ENCODE assay signal across 9 mouse cellular contexts in the genomic region with DNA sequence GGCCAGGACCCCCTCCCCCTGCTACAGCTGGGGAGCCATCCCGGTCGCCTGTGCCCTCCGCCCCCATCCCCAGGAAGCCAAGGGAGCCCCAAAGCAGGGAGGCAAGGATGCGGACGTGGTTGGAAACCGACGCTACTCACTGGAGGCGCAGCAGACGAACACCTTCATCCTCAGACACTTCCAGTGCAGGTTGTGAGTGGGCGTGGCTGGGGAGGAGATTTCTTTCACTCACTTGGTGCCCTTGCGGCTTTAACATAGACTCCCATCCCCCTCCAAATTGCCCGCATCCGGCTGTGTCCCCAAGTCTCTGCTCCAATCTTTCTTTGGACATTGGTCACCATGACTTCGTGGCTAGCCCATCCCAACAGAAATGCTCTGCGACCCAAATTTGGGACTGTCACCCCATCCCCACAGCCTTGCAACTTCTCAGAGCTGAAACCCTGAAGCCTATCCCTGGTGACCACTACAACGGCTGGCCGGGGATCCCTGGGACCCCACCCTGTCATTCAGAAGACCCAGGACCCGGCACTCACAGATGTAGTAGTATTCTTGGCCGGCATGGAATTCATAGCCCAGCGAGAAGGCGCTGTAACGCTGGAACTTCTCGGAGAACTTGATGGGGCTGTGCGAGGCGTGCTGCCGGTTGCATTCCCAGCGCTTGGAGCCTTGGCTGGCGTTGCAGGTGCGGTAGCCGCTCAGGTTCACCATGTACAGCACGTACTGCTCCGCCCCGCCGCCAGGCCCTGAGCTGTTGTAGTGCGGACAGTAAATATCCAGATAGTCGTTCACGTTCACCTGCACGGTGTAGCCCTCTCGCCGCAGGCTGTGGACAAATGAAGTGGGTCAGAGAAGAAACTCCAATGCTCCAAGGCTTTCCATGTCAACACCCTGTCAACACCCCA. TPM values are rescaled to one million over a fixed set of nuclear protein-coding genes. Genes with fewer than 3 reads are reported as not detected.
A peak's percentile ranks its signal among the peaks of the same experiment; 100 is the strongest.
DNase-seq lines count a peak whose midpoint lies in the region; ATAC-seq lines count a peak whose summit lies in the region.
"Had no signal": no experiment of that assay in that cellular context is flagged by ENCODE, and none has a peak within 500 bp of the region (broad histone marks: within the 10 kb centered on the region; RNA-seq: fewer than 3 reads in every experiment).

No protein-coding gene starts in this region.

- peaks cover 28% of the 10 kb centered on the region for H3K27me3 ChIP-seq in intestine, embryonic 14.5 days (replicated peaks; ENCODE audit: control insufficient read depth, insufficient read depth, low read length)
- peaks cover 19% of the 10 kb centered on the region for H3K27me3 ChIP-seq in midbrain, embryonic 15.5 days (replicated peaks)

- H3K4me1 ChIP-seq in intestine, embryonic 14.5 days (replicated peaks; ENCODE audit: control insufficient read depth, insufficient read depth, low read length): peaks cover 47% of the 10 kb centered on the region
- H3K4me1 ChIP-seq in midbrain, embryonic 15.5 days: peaks cover 58% of the 10 kb centered on the region

- 18% methylated on average over 40 of the region's 40 CpGs for WGBS in intestine, embryonic 14.5 days
- 7% methylated on average over 40 of the region's 40 CpGs for WGBS in midbrain, embryonic 15.5 days

- no peak overlapping the region for H3K27ac ChIP-seq in intestine, embryonic 14.5 days (ENCODE audit: low read depth)
- 0 out of 2 replicates have a peak overlapping the region, but pooled peaks have one; percentile 21 for H3K27ac ChIP-seq in midbrain, embryonic 15.5 days

- ATAC-seq in intestine, embryonic 14.5 days (replicated peaks; ENCODE audit: low FRiP score, low TSS enrichment, low read depth): no peak; the same call in 1 of the 2 replicates
- ATAC-seq in midbrain, embryonic 15.5 days (replicated peaks): 0 out of 2 replicates have a peak, but pooled peaks have one; percentile 25

- peak overlapping the region; percentile 53 for H3K4me2 ChIP-seq in intestine, embryonic 14.5 days (ENCODE audit: low read length)
- H3K4me2 ChIP-seq in midbrain, embryonic 15.5 days: peak overlapping the region; percentile 39

- H3K9me3 ChIP-seq in intestine, embryonic 14.5 days (ENCODE audit: control insufficient read depth, low read length): no peaks in the 10 kb centered on the region
- no peaks in the 10 kb centered on the region for H3K9me3 ChIP-seq in midbrain, embryonic 15.5 days

- no peak overlapping the region for H3K9ac ChIP-seq in intestine, embryonic 14.5 days (ENCODE audit: low read length)
- 0 out of 2 replicates have a peak overlapping the region, but pooled peaks have one; percentile 12 for H3K9ac ChIP-seq in midbrain, embryonic 15.5 days

- peak overlapping the region; percentile 12; the same call in 1 of the 2 replicates for H3K4me3 ChIP-seq in intestine, embryonic 14.5 days (ENCODE audit: low read depth, low read length)
- H3K4me3 ChIP-seq in midbrain, embryonic 15.5 days: peak overlapping the region; percentile 12; the same call in 1 of the 2 replicates

- peak; percentile 35 for DNase-seq in cerebellum, adult 11-12 months
- DNase-seq in cerebellum, postnatal 4 days (ENCODE audit: low spot score in 2 of 2): no peak
- peak; percentile 51 for DNase-seq in right cerebral cortex, adult 18-20 months
- DNase-seq in right cerebral cortex, postnatal 25 days: no peak
- DNase-seq in intestine, embryonic 14.5 days (ENCODE audit: low spot score): no peak
- no peak for DNase-seq in adrenal gland, postnatal 10 days
- DNase-seq in layer of hippocampus, adult 8-10 months (ENCODE audit: low spot score in 2 of 2): no peak

- no peaks in the 10 kb centered on the region for H3K36me3 ChIP-seq in intestine, embryonic 14.5 days (ENCODE audit: control insufficient read depth, insufficient read depth, low read length)
- no peaks in the 10 kb centered on the region; the same call in 1 of the 2 replicates for H3K36me3 ChIP-seq in midbrain, embryonic 15.5 days (replicated peaks)

RNA-seq across cellular contexts. Expression of gene Efna3, which starts 6.6 kb away (rescaled TPM):
- 13.2 and 15.3 TPM in 2 replicates for polyA plus RNA-seq in intestine, embryonic 14.5 days (2014; fragmentation: Nextera tagmentation; extraction: Ambion mirVana)
- 40.5 and 43.0 TPM in 2 replicates for polyA plus RNA-seq in midbrain, embryonic 15.5 days (2015; fragmentation: Nextera tagmentation; extraction: Ambion mirVana)
- under 1 TPM; 0.51 to 0.73 TPM for total RNA-seq in adrenal gland, postnatal 10 days (2021)
- total RNA-seq in layer of hippocampus, adult 8-10 months (2022): 10 to 100 TPM; 57.7 to 72.8 (median 60.8) TPM
- total RNA-seq: neutrophil, adult 5-6 weeks had no signal

RNA-seq across cellular contexts. Expression of gene Efna4, which starts 21.6 kb away (rescaled TPM):
- 20.6 and 22.2 TPM in 2 replicates for polyA plus RNA-seq in intestine, embryonic 14.5 days (2014; fragmentation: Nextera tagmentation; extraction: Ambion mirVana)
- 4.3 and 5.8 TPM in 2 replicates for polyA plus RNA-seq in midbrain, embryonic 15.5 days (2015; fragmentation: Nextera tagmentation; extraction: Ambion mirVana)
- 1 to 10 TPM; 1.7 to 2.2 TPM for total RNA-seq in adrenal gland, postnatal 10 days (2021)
- total RNA-seq in layer of hippocampus, adult 8-10 months (2022): 1 to 10 TPM in 3 of 4 experiments, under 1 TPM in 1; 0.96 to 1.4 (median 1.1) TPM
- total RNA-seq: neutrophil, adult 5-6 weeks had no signal

RNA-seq across cellular contexts. Expression of gene Adam15, which starts 33.6 kb away (rescaled TPM):
- 30.4 and 31.0 TPM in 2 replicates for polyA plus RNA-seq in intestine, embryonic 14.5 days (2014; fragmentation: Nextera tagmentation; extraction: Ambion mirVana)
- 59.5 and 62.2 TPM in 2 replicates for polyA plus RNA-seq in midbrain, embryonic 15.5 days (2015; fragmentation: Nextera tagmentation; extraction: Ambion mirVana)
- total RNA-seq in adrenal gland, postnatal 10 days (2021): 10 to 100 TPM; 62.8 to 68.9 TPM
- total RNA-seq in layer of hippocampus, adult 8-10 months (2022): 100 to 1,000 TPM; 129 to 141 (median 137) TPM

RNA-seq across cellular contexts. Expression of gene Efna1, which starts 35.2 kb away (rescaled TPM):
- 46.2 and 46.6 TPM in 2 replicates for polyA plus RNA-seq in intestine, embryonic 14.5 days (2014; fragmentation: Nextera tagmentation; extraction: Ambion mirVana)
- polyA plus RNA-seq in midbrain, embryonic 15.5 days (2015; fragmentation: Nextera tagmentation; extraction: Ambion mirVana): 8.0 and 10.2 TPM in 2 replicates
- total RNA-seq in adrenal gland, postnatal 10 days (2021): 10 to 100 TPM; 25.0 to 34.3 TPM
- total RNA-seq in layer of hippocampus, adult 8-10 months (2022): 10 to 100 TPM in 2 of 4 experiments, 1 to 10 TPM in 2; 7.9 to 12.6 (median 10.5) TPM

RNA-seq across cellular contexts. Expression of gene Dcst2, which starts 45.6 kb away (rescaled TPM):
- 0.35 and 0.40 TPM in 2 replicates for polyA plus RNA-seq in intestine, embryonic 14.5 days (2014; fragmentation: Nextera tagmentation; extraction: Ambion mirVana)
- 0.14 and 0.17 TPM in 2 replicates for polyA plus RNA-seq in midbrain, embryonic 15.5 days (2015; fragmentation: Nextera tagmentation; extraction: Ambion mirVana)
- total RNA-seq in adrenal gland, postnatal 10 days (2021): under 1 TPM; 0.48 to 0.82 TPM
- total RNA-seq in layer of hippocampus, adult 8-10 months (2022): under 1 TPM; 0.32 to 0.47 (median 0.39) TPM
- total RNA-seq: neutrophil, adult 5-6 weeks had no signal

Comparison
In these comparisons a context has a peak if more than half of its experiments do, and no peak if none do; other contexts are left out.
1. DNase-seq: peak in cerebellum, adult 11-12 months (single experiment) and right cerebral cortex, adult 18-20 months (single experiment); none in cerebellum, postnatal 4 days (0 of 2), right cerebral cortex, postnatal 25 days (single experiment), intestine, embryonic 14.5 days (single experiment), adrenal gland, postnatal 10 days (single experiment) and layer of hippocampus, adult 8-10 months (0 of 2).
2. RNA of gene Efna3, which starts 6.6 kb away (total RNA-seq): 57.7 to 72.8 TPM in layer of hippocampus, adult 8-10 months; 0.51 to 0.73 TPM in adrenal gland, postnatal 10 days; every median in the first group is over 10 times any median in the second.